Mouse (Mus musculus) heart, adult 9 months (tissue): ENCODE data around the gene Nt5dc3.
A peak's percentile ranks its signal among the peaks of the same experiment; 100 is the strongest.

Experiments used
- DNase-seq, 2 experiments: peaks; one replicate each; pipeline ENCODE4 v3.0.0; 2022; ENCODE audit warnings: low spot score in 2 of 2

The Nt5dc3 gene

GRCm38 (mm10) chr10:86779117-86779755 is 431 bp downstream of the Nt5dc3 start:
- DNase-seq = peak; percentile 40 to 44

GRCm38 (mm10) chr10:86779816-86780500 is 1.2 kb downstream of the Nt5dc3 start:
- no peak for DNase-seq

- no peak for DNase-seq
These were observed 2.8 kb downstream of the Nt5dc3 start for GRCm38 (mm10) chr10:86781641-86782040.

GRCm38 (mm10) chr10:86782656-86783055 is 3.9 kb downstream of the Nt5dc3 start:
- DNase-seq = no peak

- DNase-seq = no peak
These were observed 4.8 kb downstream of the Nt5dc3 start for GRCm38 (mm10) chr10:86783561-86783960.

GRCm38 (mm10) chr10:86784126-86784675 is 5.4 kb downstream of the Nt5dc3 start:
- no peak for DNase-seq

- no peak for DNase-seq
These were observed 6.6 kb downstream of the Nt5dc3 start for GRCm38 (mm10) chr10:86785396-86785795.

- DNase-seq = no peak
These were observed 7.3 kb downstream of the Nt5dc3 start for GRCm38 (mm10) chr10:86786083-86786482.

- DNase-seq = no peak
These were observed 9.4 kb downstream of the Nt5dc3 start for GRCm38 (mm10) chr10:86788193-86788592.

GRCm38 (mm10) chr10:86789146-86789672 is 10.4 kb downstream of the Nt5dc3 start:
- DNase-seq = no peak

- no peak for DNase-seq
These were observed 12.8 kb downstream of the Nt5dc3 start for GRCm38 (mm10) chr10:86791507-86792184.

- DNase-seq = peak; percentile 73 to 77
These were observed 14.7 kb downstream of the Nt5dc3 start for GRCm38 (mm10) chr10:86793509-86793951.

GRCm38 (mm10) chr10:86794196-86794595 is 15.4 kb downstream of the Nt5dc3 start:
- DNase-seq = no peak

GRCm38 (mm10) chr10:86794794-86795535 is 16.2 kb downstream of the Nt5dc3 start:
- DNase-seq = peak in 1 of 2 experiments; percentile 52

GRCm38 (mm10) chr10:86796073-86796741 is 17.4 kb downstream of the Nt5dc3 start:
- DNase-seq = no peak

- DNase-seq = no peak
These were observed 28.6 kb downstream of the Nt5dc3 start for GRCm38 (mm10) chr10:86807362-86807761.

- DNase-seq = no peak
These were observed 29.4 kb downstream of the Nt5dc3 start for GRCm38 (mm10) chr10:86808013-86808758.

GRCm38 (mm10) chr10:86810000-86810399 is 31.2 kb downstream of the Nt5dc3 start:
- DNase-seq = no peak

- no peak for DNase-seq
These were observed 31.8 kb downstream of the Nt5dc3 start for GRCm38 (mm10) chr10:86810612-86811011.
